Mouse (Mus musculus): ENCODE measurements at regions not wholly inside any gene's neighbourhood (a gene's known extent, or its start where the extent isn't known, plus 50 kb on each side); places are given as distances from the start of the nearest gene placed in this dataset.
A peak's percentile ranks its signal among the peaks of the same experiment; 100 is the strongest.

DNA sequence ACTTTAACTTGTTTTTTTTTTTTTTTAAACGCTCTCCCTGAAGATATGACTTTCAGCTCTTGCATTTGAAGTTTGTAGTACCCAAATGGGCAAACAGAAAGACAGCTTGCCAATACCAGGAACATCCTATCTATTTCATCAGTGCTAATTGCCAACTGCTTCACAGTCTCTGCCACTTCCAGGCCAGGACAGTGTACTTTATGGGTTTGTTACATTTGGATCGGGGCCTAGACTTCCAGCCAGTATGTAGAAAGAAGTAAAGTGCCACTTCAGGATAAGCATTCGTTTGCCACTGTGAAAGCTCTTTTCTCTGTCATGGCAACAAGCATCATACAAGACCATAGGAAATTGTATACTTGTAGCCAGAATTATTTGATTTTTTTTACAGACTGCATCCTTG lies 439.6 kb upstream of the Atp2b1 start:
- no peak for DNase-seq

DNA sequence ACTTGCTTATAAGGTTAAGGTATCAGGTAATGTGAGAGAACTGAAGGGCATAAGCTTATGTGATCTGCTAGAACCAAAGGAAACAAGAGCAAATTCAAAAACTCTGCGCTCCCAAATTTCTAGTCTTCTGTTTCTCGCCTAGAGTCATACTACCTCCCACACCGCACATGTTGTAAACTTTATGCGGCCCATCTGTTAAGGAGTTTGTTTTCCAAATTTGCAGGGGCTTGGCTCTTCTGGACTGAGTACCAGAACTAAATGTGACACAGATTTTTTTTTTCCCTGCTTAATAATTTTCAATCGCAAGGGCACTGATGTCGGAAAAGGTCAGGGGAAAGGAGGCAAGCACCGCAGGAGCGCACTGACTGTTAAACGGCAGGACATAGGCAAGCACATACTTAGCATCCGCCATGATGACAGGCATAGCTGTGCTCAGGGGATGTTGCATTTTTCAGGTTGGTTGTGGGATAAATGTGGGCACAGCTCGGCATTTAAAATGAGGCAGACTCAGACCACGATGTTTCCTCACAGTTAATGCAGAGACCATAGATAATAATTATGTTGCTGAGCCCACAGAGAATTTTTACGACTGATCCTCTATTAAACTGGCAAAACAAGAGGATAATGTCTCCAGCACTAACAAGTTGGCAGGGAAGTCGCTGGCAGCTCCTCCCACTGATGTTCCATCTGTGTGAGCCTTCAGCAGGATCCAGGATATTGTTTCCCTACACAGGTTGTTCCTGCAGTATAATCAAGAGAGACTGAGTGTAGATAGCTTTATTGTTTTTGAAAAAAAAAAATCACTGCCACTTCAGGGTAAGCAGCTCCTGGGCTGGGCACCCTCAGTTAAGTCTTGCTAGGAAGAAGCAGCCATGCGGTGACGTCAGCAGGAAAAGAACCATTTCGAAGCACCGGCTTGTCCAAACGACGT lies 428.2 kb upstream of the Atp2b1 start:
- DNase-seq: no peak

DNA sequence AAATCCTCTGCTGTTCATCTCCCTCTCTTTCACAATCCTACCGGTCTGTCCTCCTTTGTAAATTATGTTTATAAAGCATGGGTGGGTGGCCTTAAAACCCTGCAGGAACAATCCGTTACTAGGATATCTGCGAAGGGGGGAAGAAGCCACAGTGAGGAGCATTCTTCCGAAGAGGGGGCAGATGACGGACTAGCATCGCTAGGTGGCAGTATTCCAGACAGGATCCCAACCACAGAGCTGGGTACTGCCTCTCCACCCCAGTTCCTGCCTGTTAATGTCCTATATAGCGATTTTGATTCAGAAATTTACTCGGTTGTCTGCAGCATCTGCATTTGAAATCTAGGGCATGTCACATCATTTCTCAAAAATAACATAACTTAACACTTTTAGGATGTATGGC lies 419.9 kb upstream of the Atp2b1 start:
- peak; percentile 75 to 82 for DNase-seq

DNA sequence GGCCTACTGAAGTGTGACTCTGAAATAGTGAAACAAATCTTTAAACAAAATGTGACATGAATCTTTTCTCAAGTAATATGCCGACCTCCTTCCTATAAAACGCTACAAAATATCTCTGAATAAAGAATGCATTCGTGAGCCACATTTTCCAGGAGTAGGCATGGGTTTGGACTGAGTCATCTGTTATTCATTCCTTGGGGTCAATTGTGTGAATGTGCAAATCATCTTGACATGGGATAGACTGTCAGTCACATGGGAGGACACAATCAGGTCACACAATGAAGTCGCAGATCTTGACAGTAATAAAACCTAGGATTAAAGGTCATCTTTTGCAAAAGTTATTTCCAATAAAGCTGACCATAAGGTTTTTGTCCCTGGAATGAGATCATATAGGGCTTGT lies 418.0 kb upstream of the Atp2b1 start:
- peak in 1 of 2 experiments; percentile 2 for DNase-seq

DNA sequence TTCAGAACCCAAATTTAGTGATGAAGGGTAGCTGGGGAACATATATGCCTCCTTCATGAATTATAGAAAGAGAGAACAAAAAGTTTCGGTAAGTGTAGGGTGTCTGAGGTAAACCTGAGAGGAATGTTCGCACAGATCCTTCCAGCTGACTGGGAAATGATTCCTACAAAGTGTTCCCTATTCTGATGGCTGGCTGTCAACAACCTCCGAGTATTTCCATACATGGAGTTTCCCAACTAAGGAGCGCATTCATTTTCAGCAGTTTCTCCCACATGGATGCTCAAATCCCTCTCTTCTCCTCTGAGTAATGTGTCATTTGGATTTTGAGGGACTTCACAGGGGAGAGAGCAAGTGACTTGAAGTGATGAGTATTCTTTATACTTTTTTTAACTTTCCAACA lies 413.9 kb upstream of the Atp2b1 start:
- DNase-seq: no peak

DNA sequence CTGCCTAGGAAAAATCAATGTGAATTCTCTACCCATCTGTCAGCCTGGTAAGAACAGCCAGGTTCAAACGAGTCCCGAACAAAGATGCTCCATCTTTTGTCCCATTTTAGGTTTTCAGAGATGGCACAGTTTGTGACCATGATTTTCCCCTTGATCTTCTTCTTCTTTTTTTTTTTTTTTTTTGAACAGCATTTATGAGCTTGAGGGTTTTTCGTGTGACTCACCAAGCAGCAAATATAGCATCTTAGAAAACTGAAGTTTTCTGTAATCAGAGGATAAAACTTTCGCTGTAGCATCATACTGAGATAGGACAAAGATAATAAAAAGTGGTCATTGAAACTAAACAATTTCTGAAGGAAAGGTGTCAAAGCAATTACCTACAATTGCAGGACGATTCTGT lies 412.6 kb upstream of the Atp2b1 start:
- no peak for DNase-seq

DNA sequence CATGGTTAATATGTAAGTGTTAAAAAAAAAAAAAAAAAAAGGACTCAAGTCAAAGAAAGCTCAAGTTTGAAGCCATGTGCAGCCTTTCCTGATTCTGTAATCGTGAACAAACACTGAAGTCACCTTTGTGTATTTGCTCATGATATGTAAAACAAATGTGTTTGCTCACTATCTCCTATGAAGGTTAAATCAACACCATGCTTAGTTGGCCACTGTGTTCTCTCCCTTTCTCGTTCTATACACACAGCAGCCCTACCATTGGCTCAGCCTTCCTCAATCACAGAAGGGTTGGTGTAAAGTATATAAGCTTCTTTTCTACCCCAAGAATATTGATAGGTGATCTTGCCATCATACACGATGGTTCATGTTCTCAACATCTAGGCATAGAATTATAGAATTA lies 409.7 kb upstream of the Atp2b1 start:
- no peak for DNase-seq

DNA sequence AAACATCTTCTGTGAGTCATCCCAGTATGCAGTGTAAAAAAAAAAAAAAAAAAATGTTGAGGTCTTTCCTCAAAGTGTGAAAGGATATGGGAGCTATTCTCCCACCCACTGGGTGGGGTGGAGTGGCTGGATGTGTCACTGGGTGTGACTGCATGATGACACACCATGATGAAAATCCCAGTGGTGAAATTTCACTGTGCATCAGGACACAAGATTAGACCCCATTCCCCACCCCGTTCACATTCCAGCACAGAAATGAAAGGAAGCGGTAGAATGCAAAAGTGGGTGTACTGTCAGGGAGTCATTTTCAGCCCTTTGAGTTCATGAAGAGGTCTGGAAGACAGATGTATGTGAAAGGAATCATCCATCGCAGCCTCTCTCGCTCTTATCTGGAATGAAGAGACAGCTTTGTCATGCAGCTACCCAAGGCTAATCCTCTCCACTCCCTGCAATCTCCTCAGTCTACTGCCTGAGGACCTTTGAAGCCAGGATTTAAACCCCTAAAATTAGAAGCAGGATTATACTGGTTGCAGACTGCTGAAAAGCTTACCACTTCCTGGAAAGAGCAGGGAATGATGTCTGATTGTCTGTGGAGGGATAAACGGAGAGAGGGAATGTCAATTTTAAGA lies 405.6 kb upstream of the Atp2b1 start:
- DNase-seq: peak; percentile 10 to 19

DNA sequence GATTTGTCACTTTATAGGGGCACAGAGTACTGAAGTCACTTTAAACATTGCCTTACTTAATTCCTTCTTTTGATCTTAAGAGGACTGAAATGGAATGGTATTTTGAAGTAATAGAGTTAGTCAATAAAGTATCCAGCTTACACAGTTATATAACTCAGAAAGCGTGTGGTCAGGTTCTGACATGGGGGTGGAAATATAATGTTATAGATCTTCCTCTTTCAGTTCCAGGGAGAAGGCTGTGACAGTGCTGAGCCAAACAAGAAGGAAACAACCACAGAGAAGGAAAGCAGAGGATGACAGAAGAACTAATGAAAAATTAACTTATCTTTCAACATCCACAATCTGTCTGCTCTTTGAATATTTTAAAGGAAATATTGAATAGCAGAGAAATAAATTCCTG lies 399.4 kb upstream of the Atp2b1 start:
- no peak for DNase-seq

DNA sequence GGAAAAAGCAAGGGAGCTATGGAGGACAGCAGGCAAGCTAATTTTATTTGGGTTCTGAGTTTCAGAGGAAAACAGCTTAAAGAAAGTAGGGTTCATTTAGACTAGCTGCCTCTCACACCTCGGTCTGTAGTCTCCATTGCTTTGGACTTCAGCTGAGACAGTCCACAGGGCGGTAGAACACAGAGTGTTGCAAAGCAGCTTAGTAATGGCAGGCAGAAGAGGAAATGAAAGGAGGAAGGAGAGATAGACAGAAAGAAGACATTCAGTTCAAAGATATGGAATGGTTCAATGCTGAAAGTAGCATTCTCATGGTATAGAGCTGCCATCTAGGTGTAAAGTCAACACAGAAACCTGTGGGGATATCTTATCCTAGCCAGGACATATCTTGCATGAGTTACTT lies 396.6 kb upstream of the Atp2b1 start:
- no peak for DNase-seq

DNA sequence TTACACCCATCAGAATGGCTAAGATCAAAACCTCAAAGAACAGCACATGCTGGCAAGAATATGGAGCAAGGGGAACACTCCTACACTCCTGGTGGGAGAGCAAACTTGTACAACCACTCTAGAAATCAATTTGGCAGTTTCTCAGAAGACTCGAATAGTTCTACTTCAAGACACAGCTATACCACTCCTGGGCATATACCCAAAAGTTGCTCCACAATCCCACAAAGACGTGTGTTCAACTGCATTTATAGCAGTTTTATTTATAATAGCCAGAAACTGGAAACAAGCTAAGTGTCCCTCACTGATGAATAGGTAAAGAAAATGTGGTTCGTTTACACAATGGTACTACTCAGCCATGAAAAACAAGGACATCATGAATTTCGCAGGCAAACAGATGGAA lies 384.6 kb upstream of the Atp2b1 start:
- no peak for DNase-seq

DNA sequence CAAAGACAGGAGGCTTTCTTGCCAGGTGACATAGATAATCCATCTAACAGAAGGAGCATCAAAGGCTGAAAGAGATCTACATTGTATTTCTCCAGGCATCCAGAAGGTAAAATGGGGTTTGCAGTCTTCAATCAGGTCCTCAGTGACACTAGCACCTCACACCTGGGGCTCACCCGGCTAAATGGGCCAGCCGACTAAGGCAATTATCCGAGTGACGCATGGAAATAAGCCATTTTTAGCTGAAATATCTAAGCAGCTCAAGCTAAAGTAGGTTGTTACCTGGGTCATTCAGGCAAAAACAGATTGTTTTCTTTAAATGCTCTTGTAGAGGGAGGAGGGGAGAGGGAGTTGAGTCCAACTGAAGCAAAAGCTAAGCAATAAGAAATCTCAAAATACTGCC lies 382.8 kb upstream of the Atp2b1 start:
- no peak for DNase-seq

DNA sequence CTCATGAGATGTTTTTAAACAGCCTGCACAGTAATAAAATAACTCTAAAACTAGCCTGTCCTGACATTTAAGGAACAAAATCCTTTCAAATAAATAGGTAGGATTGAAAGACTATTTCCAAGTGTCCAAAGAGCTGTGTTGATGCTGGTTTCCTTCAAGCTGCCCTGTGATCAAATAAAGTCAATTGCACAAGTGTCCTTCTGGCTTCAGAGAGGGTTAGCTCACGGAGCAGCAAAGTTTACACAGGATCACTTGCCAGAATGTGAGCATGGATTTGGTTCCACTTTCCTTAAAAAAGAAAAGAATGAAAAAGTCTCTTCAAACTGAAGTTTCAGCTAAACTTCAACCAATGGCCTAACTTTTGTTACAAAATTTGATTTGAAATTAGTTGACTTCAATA lies 375.5 kb upstream of the Atp2b1 start:
- DNase-seq: no peak

DNA sequence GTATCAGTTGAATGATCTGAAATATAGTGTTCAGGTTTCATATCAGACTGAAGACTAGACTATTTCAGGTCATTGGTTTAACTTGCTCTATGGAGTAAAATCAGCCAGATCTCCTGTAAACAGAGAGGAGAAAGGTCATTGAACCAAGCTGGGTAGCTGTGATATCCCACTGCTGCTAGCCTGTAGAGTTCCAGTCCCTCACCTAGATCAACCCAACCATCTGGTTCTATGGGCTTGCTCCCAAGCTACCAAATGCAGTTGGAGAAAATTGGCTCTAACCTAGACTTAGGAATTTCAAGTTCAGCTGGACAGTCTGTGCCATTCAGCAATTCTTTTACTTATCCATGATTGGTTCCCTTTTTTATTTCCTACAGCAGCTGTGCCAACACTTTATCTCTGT lies 373.1 kb upstream of the Atp2b1 start:
- no peak for DNase-seq

DNA sequence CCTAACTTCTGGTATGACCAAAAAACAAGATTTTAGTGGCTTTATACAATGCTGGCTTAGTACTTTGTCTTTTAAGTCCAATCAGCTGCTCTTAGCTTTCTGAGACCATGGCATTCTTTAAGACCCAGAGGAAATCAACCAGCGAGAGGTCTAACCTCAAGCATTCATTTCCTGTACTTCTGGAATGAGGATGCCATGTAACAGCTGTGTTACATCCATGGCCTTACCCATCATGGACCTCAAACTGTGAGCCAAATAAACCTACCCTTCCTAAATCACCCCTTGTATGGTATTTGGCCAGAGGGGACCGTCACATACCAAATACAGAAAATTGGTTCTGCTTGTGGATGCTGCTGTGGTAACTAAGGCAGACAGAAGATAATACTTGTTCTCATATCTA lies 372.1 kb upstream of the Atp2b1 start:
- DNase-seq: no peak

DNA sequence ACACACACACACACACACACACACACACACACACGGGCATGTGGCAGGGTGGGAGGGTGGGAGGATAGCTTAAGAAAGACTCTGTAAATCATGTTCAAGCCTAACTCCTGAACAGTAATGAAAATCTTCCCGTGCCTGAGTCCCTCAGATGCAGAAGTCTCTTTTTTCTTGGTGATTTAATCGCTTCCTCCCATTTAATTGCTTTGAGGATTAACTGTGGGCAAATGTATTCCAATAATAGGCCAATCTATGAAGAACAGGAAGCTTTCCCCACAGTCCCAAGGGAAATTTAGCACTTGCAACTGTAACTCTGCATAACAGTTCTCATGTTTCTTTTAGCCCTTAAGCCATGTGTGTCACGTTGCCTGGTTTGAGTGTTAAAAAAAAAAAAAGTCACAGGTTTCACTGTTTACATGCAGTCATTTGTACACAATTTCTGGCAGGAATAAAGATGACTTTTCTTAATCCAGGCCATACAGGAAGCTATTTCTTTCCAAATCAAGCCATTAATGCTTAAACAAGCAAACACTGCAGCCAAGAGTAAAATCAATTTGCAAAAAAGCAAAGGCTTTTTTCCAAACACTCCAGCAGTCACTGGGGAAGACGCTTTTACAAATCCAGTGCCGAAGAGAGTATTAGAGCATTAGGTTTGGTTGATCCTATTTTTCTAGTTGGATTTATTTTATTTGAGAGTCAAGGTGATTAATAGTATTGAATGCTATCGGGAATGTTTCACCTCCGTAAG lies 370.8 kb upstream of the Atp2b1 start:
- DNase-seq: no peak

DNA sequence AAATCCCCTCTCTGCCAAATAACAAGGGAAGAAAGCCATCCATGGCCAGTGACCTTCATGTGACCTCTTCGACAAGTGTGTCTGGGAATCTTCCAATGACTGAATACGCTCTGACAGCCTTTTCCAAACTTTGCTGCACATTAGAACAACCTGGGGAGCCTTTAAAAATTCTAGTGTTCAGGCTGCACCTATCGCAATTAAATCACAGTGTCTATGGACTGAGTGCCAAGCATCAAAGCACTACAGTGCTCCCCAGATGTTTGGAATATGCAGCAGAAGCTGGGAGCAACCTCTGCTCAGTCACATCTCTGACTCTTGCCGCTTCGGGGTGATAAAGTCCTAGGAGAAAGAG lies 370.2 kb upstream of the Atp2b1 start:
- no peak for DNase-seq

DNA sequence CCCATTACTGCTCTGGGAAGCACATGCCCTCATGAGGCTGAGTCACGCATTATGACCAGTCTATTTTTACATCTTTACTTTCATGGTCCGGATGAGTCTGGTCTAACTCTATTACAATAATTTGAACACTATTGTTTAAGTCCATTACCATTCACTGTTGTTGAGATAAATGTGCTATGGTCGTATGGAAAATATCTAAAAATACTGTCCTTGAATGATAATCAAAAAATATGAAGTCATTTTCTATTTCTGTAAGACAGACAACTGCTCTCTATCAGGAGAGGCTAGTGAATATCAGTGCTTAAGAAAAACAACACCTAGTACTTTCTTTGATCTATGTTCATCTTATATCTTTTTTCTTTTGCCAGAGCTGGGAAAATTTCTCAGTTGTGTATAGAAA lies 359.6 kb upstream of the Atp2b1 start:
- no peak for DNase-seq

DNA sequence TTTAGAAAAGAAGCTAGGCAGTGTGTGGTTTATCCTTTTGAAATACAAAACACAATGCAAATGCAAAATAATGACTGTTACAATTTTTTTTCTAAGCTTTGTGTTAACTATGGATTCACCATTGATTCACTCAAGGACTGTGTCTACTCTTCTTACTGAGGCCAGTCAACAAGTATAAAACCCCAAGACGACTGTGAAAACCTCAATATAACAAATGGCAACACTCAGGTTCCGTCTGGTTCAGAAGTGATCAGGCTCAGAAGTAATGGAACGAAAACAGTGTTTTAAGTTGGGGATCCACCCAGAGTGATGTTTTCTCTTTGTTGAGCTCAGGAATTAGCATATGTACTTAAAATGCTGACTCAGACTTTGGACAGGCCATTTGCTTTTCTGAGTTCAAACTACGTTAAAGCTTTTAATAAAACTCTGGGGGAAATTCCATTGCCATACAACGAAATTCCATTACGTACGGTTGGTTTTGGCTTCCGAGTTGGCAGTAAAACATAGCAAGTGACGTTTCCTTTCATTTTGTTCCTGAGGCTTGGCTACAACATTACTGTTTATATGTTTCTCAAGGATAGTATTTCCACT lies 356.6 kb upstream of the Atp2b1 start:
- no peak for DNase-seq

DNA sequence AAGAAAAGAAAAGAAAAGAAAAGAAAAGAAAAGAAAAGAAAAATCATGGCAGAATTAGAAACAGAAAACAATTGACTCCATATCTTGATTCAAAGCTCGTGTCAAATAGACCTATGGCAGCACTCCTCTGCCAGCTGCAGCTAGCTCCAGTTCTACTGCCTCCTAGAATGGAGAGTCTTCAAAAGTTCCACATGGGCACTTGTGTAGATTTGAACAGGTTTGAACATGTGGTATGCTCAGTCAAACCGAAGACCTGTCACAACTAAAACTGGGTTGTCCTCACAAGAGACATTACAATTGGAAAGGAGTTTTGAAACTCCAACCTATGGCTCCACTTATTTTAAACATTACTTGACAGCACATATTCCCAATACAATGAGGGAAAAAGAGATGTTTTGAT lies 355.6 kb upstream of the Atp2b1 start:
- DNase-seq: no peak

DNA sequence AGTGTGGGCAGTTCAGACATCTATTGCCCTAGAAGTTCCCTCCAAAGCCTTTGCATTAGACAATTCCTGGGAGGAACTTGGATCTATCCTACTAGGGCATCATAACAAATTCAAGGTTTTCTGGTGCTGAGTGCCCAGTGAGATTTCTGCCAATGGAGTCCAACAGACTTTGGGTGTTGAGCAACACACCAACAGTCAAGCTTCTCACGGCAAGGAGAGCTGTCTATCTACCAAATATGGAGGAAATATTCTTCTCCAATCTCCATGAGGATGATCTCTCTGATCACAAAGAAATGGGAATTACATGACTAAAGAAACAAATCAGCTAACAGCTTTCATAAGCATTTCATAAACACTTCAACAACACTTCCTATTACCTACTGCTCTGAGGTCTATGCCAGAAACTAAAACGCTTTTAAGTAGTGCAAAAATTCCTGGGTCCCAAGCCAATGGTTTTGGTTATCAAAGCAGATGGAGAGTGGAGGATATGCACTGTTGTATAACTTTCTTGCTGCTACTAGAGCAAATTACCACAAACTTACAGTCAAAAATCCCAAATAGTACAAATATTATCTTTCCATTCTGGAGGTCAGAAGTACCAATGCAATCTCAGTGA lies 351.8 kb upstream of the Atp2b1 start:
- DNase-seq: no peak

DNA sequence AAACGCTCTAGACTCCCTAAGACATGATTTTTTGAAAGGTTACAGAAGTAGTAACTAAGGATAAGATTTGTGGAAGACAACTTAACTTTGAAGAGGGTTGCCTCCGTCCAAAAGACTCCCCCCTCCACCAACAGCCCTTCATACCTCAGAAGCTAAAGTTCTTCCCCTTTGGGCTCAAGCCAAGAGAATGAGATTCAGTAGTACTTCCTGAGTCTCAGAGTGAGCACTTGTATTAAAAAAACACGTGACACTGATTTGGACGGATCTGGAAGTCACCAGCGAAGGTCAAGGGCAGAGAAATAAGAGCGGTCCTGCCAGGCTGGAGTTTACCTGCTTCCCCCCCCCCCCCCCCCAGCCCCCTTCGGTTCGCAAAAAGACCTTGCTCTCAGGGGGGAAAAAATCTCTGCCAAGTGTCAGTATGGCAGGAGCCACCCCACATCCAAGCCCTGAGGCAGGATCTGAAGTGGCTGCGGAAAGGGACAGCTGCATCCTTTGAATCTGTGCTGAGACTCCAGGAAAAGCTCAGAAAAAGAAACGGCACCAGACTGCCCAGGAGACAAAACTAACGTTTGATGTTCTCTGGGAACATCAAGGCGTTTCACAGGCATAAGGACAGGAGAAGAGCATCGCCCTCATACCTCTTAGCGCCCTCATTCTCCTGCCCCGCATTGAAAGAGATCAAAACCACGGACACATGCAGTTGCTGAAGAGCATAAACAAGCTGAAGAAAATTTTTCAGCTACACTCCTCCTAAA lies 341.2 kb upstream of the Atp2b1 start:
- DNase-seq: peak in 1 of 2 experiments; percentile 8
